Mouse (Mus musculus): ENCODE measurements around the gene Vti1a. TPM values are rescaled to one million over a fixed set of nuclear protein-coding genes. Genes with fewer than 3 reads are reported as not detected.

The Vti1a gene
- polyA plus RNA-seq, 1 experiment, result 22.6 TPM

DNA sequence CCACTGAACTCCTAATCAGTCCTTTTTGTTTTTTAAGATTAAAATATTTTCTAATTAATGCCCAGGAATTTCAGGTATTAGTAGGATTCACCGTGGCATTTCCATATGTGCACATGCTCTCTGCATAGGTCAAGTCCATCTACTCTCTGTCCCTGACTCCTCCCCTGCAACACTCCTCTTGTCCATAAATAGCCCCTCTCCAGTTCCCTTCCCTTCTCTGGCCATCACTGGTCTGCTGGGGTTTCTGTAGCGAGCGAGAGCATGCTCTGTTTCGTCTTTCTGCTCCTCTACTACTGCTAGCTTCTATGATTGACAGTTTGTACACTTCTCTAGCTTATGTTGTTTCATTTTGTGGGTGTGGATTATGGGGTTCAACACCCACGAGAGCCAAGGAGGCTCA is 15.7 kb downstream of the Vti1a start:
- TF ChIP-seq CTCF (IDR thresholded peaks at IDR 0.05; ENCODE audit: borderline replicate concordance, insufficient read depth, low read length), result no peak
- no peak for TF ChIP-seq POLR2A (IDR thresholded peaks at IDR 0.05; ENCODE audit: low read depth, low read length)
- H3K27ac ChIP-seq (ENCODE audit: insufficient read depth, low read length), result no peak overlapping the region
- peaks cover 9% of the 10 kb centered on the region for H3K4me1 ChIP-seq (ENCODE audit: control insufficient read depth, insufficient read depth, low read length)
- H3K4me3 ChIP-seq (ENCODE audit: insufficient read depth, low read length), result no peak overlapping the region

- H3K27ac ChIP-seq (ENCODE audit: insufficient read depth, low read length), result no peak overlapping the region
- peaks cover 6% of the 10 kb centered on the region for H3K4me1 ChIP-seq (ENCODE audit: control insufficient read depth, insufficient read depth, low read length)
- TF ChIP-seq POLR2A (IDR thresholded peaks at IDR 0.05; ENCODE audit: low read depth, low read length) (no peak), CTCF (IDR thresholded peaks at IDR 0.05; ENCODE audit: borderline replicate concordance, insufficient read depth, low read length) (peak; percentile 48; the same call in 1 of the 2 replicates)
- no peak overlapping the region for H3K4me3 ChIP-seq (ENCODE audit: insufficient read depth, low read length)
These were observed 16.7 kb downstream of the Vti1a start for GRCm38 (mm10) chr19:55332641-55333268.

DNA sequence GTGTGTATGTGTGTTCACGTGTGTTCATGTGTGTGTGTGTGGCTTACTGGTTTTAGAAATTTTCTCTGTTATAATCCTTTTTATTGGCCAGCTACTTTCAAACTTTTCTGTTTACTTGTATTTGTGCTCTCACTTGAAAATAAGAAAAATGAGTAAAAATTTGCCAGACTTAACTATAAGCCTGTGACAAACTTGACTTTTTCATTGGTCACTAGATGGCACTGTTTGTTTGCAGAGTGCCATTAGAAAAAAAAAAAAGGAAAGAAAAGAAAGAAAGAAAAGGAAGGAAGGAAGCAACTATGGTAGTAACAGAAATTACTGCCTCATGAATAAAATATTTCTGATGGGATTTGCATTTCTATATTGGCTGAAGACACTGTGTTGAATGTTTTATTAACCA is 19.8 kb downstream of the Vti1a start:
- Histone ChIP-seq H3K27ac (ENCODE audit: insufficient read depth, low read length) (no peak overlapping the region), H3K4me1 (ENCODE audit: control insufficient read depth, insufficient read depth, low read length) (no peaks in the 10 kb centered on the region), H3K4me3 (ENCODE audit: insufficient read depth, low read length) (no peak overlapping the region)
- TF ChIP-seq POLR2A (IDR thresholded peaks at IDR 0.05; ENCODE audit: low read depth, low read length) (no peak), CTCF (IDR thresholded peaks at IDR 0.05; ENCODE audit: borderline replicate concordance, insufficient read depth, low read length) (no peak)

- TF ChIP-seq CTCF (IDR thresholded peaks at IDR 0.05; ENCODE audit: borderline replicate concordance, insufficient read depth, low read length) (no peak), POLR2A (IDR thresholded peaks at IDR 0.05; ENCODE audit: low read depth, low read length) (no peak)
- Histone ChIP-seq H3K27ac (ENCODE audit: insufficient read depth, low read length) (no peak overlapping the region), H3K4me3 (ENCODE audit: insufficient read depth, low read length) (no peak overlapping the region), H3K4me1 (ENCODE audit: control insufficient read depth, insufficient read depth, low read length) (no peaks in the 10 kb centered on the region)
These were observed 20.3 kb downstream of the Vti1a start for GRCm38 (mm10) chr19:55336441-55336840.

- Histone ChIP-seq H3K27ac (ENCODE audit: insufficient read depth, low read length) (no peak overlapping the region), H3K4me3 (ENCODE audit: insufficient read depth, low read length) (no peak overlapping the region), H3K4me1 (ENCODE audit: control insufficient read depth, insufficient read depth, low read length) (no peaks in the 10 kb centered on the region)
- TF ChIP-seq POLR2A (IDR thresholded peaks at IDR 0.05; ENCODE audit: low read depth, low read length) (no peak), CTCF (IDR thresholded peaks at IDR 0.05; ENCODE audit: borderline replicate concordance, insufficient read depth, low read length) (no peak)
These were observed 21.0 kb downstream of the Vti1a start for GRCm38 (mm10) chr19:55337066-55337465.

DNA sequence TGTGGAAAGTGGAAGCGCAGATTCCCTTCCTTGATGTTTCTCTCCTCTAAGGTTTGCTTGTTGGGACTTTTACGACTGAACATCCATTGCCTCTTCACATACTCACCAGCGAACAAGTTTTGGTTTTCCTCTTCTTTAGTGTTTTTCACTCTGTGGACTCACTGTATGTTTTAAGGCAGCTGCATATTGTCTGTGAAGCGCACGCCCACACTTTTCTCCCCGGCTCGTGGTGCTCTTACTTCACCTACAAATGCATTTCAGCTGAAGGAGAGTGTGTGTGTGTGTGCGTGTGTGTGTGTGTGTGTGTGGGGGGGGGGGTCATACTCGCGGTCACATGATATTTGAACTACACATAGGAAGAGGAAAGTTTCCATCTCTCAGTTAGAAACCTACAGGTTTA is 21.6 kb downstream of the Vti1a start:
- Histone ChIP-seq H3K27ac (ENCODE audit: insufficient read depth, low read length) (no peak overlapping the region), H3K4me1 (ENCODE audit: control insufficient read depth, insufficient read depth, low read length) (no peaks in the 10 kb centered on the region), H3K4me3 (ENCODE audit: insufficient read depth, low read length) (no peak overlapping the region)
- no peak for TF ChIP-seq CTCF (IDR thresholded peaks at IDR 0.05; ENCODE audit: borderline replicate concordance, insufficient read depth, low read length)
- TF ChIP-seq POLR2A (IDR thresholded peaks at IDR 0.05; ENCODE audit: low read depth, low read length), result no peak

- H3K27ac ChIP-seq (ENCODE audit: insufficient read depth, low read length), result no peak overlapping the region
- H3K4me3 ChIP-seq (ENCODE audit: insufficient read depth, low read length), result no peak overlapping the region
- H3K4me1 ChIP-seq (ENCODE audit: control insufficient read depth, insufficient read depth, low read length), result no peaks in the 10 kb centered on the region
- no peak for TF ChIP-seq POLR2A (IDR thresholded peaks at IDR 0.05; ENCODE audit: low read depth, low read length)
- TF ChIP-seq CTCF (IDR thresholded peaks at IDR 0.05; ENCODE audit: borderline replicate concordance, insufficient read depth, low read length), result no peak
These were observed 24.4 kb downstream of the Vti1a start for GRCm38 (mm10) chr19:55340521-55340920.

- Histone ChIP-seq H3K27ac (ENCODE audit: insufficient read depth, low read length) (no peak overlapping the region), H3K4me3 (ENCODE audit: insufficient read depth, low read length) (no peak overlapping the region), H3K4me1 (ENCODE audit: control insufficient read depth, insufficient read depth, low read length) (no peaks in the 10 kb centered on the region)
- TF ChIP-seq POLR2A (IDR thresholded peaks at IDR 0.05; ENCODE audit: low read depth, low read length) (no peak), CTCF (IDR thresholded peaks at IDR 0.05; ENCODE audit: borderline replicate concordance, insufficient read depth, low read length) (no peak)
These were observed 25.3 kb downstream of the Vti1a start for GRCm38 (mm10) chr19:55341377-55341776.

DNA sequence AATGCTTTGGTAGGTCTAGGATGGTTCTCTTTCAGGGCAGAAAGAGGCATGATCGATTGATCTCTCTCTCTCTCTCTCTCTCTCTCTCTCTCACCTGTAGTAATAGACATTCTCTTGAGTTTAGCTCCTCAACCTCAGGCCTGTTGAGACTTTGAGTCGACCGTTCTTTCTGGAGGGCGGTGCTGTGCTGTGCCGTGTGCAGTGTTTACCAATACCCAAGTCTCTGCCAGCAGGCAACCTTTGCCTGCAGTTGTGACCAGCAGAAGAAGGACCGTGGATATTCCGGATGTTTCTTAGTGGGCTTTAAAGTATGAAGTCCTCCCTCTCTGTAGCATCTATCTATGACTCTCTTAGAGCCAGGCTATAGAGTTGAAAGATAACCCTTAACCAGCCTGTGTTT is 26.3 kb downstream of the Vti1a start:
- Histone ChIP-seq H3K27ac (ENCODE audit: insufficient read depth, low read length) (no peak overlapping the region), H3K4me3 (ENCODE audit: insufficient read depth, low read length) (no peak overlapping the region)
- no peak for TF ChIP-seq CTCF (IDR thresholded peaks at IDR 0.05; ENCODE audit: borderline replicate concordance, insufficient read depth, low read length)
- TF ChIP-seq POLR2A (IDR thresholded peaks at IDR 0.05; ENCODE audit: low read depth, low read length), result no peak

DNA sequence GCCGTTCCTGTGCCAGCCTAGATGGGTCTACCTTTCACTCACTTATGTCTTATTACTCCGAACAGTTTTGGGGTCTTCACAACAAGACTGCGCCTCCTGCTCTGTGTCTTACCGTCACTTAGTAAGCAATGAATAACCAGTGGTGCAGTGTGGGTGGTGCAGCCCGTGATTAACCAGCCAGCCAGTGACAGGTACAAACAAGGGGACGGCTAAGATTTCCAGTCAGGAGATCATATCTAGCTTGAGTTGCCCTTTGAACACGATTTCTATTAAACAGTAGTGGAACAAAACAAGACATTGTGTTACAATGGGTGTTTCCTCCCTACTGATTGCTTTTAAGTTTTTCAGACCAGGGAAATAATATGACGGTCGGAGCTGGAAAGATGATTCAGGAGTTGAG is 27.2 kb downstream of the Vti1a start:
- no peaks in the 10 kb centered on the region for H3K4me1 ChIP-seq (ENCODE audit: control insufficient read depth, insufficient read depth, low read length)
- TF ChIP-seq POLR2A (IDR thresholded peaks at IDR 0.05; ENCODE audit: low read depth, low read length), result no peak
- TF ChIP-seq CTCF (IDR thresholded peaks at IDR 0.05; ENCODE audit: borderline replicate concordance, insufficient read depth, low read length), result no peak
- H3K27ac ChIP-seq (ENCODE audit: insufficient read depth, low read length), result no peak overlapping the region
- no peak overlapping the region for H3K4me3 ChIP-seq (ENCODE audit: insufficient read depth, low read length)

More for the DNA sequence above, 26.3 kb downstream of the Vti1a start:
- H3K4me1 ChIP-seq (ENCODE audit: control insufficient read depth, insufficient read depth, low read length), result no peaks in the 10 kb centered on the region
